ENCODE assay signal across 16 mouse cellular contexts in the genomic region with DNA sequence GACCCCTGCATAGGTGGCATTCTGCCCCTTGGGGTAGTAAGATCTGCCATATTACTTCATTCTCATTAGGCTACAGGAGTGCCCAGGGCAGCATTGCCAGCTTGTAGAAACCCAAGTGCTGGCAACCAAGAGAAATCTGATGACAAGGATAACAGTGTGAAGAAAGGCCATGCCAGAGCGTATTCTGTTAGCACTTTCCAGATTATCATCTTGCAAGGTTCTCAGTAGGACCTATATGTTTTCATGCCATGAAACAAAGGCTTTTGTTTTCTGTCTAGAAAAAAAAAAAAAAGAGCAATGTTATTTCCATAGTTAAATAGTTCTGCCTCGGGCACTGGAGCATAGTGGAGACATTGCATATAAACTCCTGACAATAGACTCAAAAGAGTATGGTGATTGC.
"Had no signal": no experiment of that assay in that cellular context is flagged by ENCODE, and none has a peak within 500 bp of the region (broad histone marks: within the 10 kb centered on the region; RNA-seq: fewer than 3 reads in every experiment).

No protein-coding gene starts in this region.

- DNase-seq: heart, postnatal 10 days; heart, postnatal 14 days; heart, postnatal 36 days; heart, postnatal 4 days; kidney, adult 11 months; kidney, adult 18-20 months; kidney, adult 2 months; kidney, adult 8-10 months; kidney, adult 9 months; kidney, postnatal 10 days; kidney, postnatal 14 days; kidney, postnatal 25 days; kidney, postnatal 36 days; kidney, postnatal 4 days; layer of hippocampus, adult 9-11 months; layer of hippocampus, postnatal 36 days had no signal
